Mouse (Mus musculus) ES-E14 (cell line): Measurements from ENCODE around the gene Hoxb3.

Experiments
- CHD2 ChIP-seq: IDR thresholded peaks from 2 replicates; pipeline ENCODE4 v1.6.1; 2014; ENCODE audit warnings: mild to moderate bottlenecking, low read depth, low read length, inconsistent platforms
- HCFC1 ChIP-seq: IDR thresholded peaks from 2 replicates; pipeline ENCODE4 v1.6.1; 2012; ENCODE audit warnings: low read length, inconsistent platforms, borderline replicate concordance; ENCODE audit not compliant: insufficient read depth
- ZC3H11A ChIP-seq: IDR thresholded peaks from 2 replicates; pipeline ENCODE4 v1.6.1; 2012; ENCODE audit warnings: low read depth, mild to moderate bottlenecking, inconsistent platforms, low read length, borderline replicate concordance

DNA sequence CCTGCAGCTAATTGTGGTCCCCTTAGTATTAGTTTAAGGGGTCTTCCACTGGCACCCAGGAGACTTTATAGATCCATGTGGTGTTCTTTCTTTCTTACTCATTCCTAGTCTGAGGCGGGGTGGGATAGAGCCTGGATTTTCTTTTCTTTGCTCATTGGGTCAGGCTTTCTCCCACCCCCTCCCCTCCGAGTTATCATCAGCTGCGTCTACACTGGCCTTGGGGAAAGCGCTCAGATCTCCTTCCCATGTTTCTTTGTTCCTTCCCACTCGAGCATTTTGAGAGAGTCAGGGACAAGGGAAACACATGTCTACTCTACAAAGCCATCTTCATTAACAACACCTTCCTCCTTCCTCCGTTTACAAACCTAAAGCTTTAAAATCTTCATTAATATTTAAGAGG lies 13.9 kb downstream of the Hoxb3 start:
- TF ChIP-seq CHD2 (no peak), HCFC1 (no peak), ZC3H11A (no peak)
